Mouse (Mus musculus): ENCODE data around the gene Ttc16.

GRCm38 (mm10) chr2:32714987-32715425, 60.4 kb downstream of the Ttc16 start:
- TF ChIP-seq POLR2A (IDR thresholded peaks at IDR 0.05; ENCODE audit: borderline replicate concordance, extremely low read depth, insufficient read depth, insufficient read length, poor library complexity, severe bottlenecking) = no peak
- no peak for TF ChIP-seq CTCF (IDR thresholded peaks at IDR 0.05; ENCODE audit: borderline replicate concordance, extremely low read depth, insufficient read depth, insufficient read length)

Measured in brain, embryonic 14.5 days (tissue).